In genomic region chr1:157643524-157643923, GRCm38 (mm10) we compare ENCODE assay signal across 35 mouse cellular contexts.
"Had no signal": no experiment of that assay in that cellular context is flagged by ENCODE, and none has a peak within 500 bp of the region (broad histone marks: within the 10 kb centered on the region; RNA-seq: fewer than 3 reads in every experiment).

No protein-coding gene starts in this region.

- H3K4me1 ChIP-seq: heart, embryonic 10.5 days; heart, embryonic 12.5 days; heart, embryonic 13.5 days; heart, embryonic 15.5 days; hindbrain, embryonic 10.5 days; hindbrain, embryonic 15.5 days; intestine, embryonic 15.5 days; kidney, embryonic 15.5 days had no signal

- H3K36me3 ChIP-seq: heart, embryonic 10.5 days; heart, embryonic 12.5 days; heart, embryonic 13.5 days; heart, embryonic 15.5 days; hindbrain, embryonic 10.5 days; hindbrain, embryonic 12.5 days; hindbrain, embryonic 13.5 days; hindbrain, embryonic 15.5 days; intestine, embryonic 15.5 days; kidney, embryonic 15.5 days had no signal

- ATAC-seq: hindbrain, embryonic 16.5 days; hindbrain, postnatal 0 days; inflammation-experienced regulatory T-cells, adult 6 months; intestine, embryonic 15.5 days; intestine, embryonic 16.5 days; intestine, postnatal 0 days had no signal

- H3K9ac ChIP-seq: heart, embryonic 12.5 days; heart, embryonic 13.5 days; heart, embryonic 15.5 days; hindbrain, embryonic 12.5 days; hindbrain, embryonic 13.5 days; hindbrain, embryonic 14.5 days; hindbrain, embryonic 15.5 days; intestine, embryonic 15.5 days; kidney, embryonic 15.5 days had no signal

- H3K9me3 ChIP-seq: heart, embryonic 10.5 days; heart, embryonic 12.5 days; heart, embryonic 13.5 days; heart, embryonic 15.5 days; hindbrain, embryonic 10.5 days; hindbrain, embryonic 12.5 days; hindbrain, embryonic 13.5 days; hindbrain, embryonic 15.5 days; intestine, embryonic 15.5 days; kidney, embryonic 15.5 days had no signal

- H3K4me2 ChIP-seq: heart, embryonic 11.5 days; heart, embryonic 12.5 days; heart, embryonic 13.5 days; heart, embryonic 15.5 days; hindbrain, embryonic 12.5 days; hindbrain, embryonic 13.5 days; hindbrain, embryonic 14.5 days; hindbrain, embryonic 15.5 days; intestine, embryonic 15.5 days; kidney, embryonic 15.5 days had no signal

- H3K27me3 ChIP-seq: heart, embryonic 12.5 days; heart, embryonic 15.5 days; hindbrain, embryonic 12.5 days; hindbrain, embryonic 13.5 days; hindbrain, embryonic 15.5 days; intestine, embryonic 15.5 days; kidney, embryonic 15.5 days had no signal

- H3K4me3 ChIP-seq: heart, embryonic 10.5 days; heart, embryonic 12.5 days; heart, embryonic 13.5 days; heart, embryonic 15.5 days; hindbrain, embryonic 10.5 days; hindbrain, embryonic 12.5 days; hindbrain, embryonic 13.5 days; hindbrain, embryonic 15.5 days; intestine, embryonic 15.5 days; kidney, embryonic 15.5 days; layer of hippocampus, adult 2 months had no signal

- DNase-seq: heart, postnatal 10 days; heart, postnatal 14 days; heart, postnatal 36 days; heart, postnatal 4 days; kidney, adult 11 months; kidney, adult 18-20 months; kidney, adult 2 months; kidney, adult 8-10 months; kidney, adult 9 months; kidney, postnatal 10 days; kidney, postnatal 14 days; kidney, postnatal 25 days; kidney, postnatal 36 days; kidney, postnatal 4 days; layer of hippocampus, adult 9-11 months; layer of hippocampus, postnatal 36 days had no signal

- H3K27ac ChIP-seq: heart, embryonic 10.5 days; heart, embryonic 13.5 days; heart, embryonic 15.5 days; hindbrain, embryonic 10.5 days; hindbrain, embryonic 12.5 days; hindbrain, embryonic 13.5 days; hindbrain, embryonic 14.5 days; hindbrain, embryonic 15.5 days; hindbrain, postnatal 0 days; intestine, embryonic 15.5 days; kidney, embryonic 15.5 days; kidney, postnatal 0 days; layer of hippocampus, adult 2 months had no signal
